ENCODE assay signal across 9 mouse cellular contexts in the genomic region with DNA sequence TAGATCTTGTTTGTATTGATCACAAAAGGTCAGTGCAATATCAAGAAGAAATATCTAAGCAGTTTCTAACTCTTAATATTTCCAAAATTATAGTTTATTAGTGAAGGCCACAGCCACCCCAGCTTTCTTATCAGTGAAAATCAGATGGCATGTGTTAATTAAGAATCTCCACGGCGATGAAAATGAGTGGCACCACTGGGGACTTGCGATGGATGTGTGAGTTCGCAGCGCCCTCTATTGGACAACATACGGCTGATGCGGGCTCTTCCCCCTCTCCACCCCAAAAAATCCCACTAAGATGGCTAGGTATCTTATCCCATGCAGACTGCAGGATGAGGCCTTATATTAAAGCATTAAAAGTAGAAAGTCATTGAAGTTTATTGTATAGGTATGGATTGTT. TPM values are rescaled to one million over a fixed set of nuclear protein-coding genes. Genes with fewer than 3 reads are reported as not detected.
A peak's percentile ranks its signal among the peaks of the same experiment; 100 is the strongest.
DNase-seq lines count a peak whose midpoint lies in the region; ATAC-seq lines count a peak whose summit lies in the region.
"Had no signal": no experiment of that assay in that cellular context is flagged by ENCODE, and none has a peak within 500 bp of the region (broad histone marks: within the 10 kb centered on the region; RNA-seq: fewer than 3 reads in every experiment).

No protein-coding gene starts in this region.

- WGBS in neural tube, embryonic 12.5 days: 4% methylated on average over 7 of the region's 7 CpGs

- 0 out of 2 replicates have a peak overlapping the region, but pooled peaks have one; percentile 33 for H3K4me2 ChIP-seq in neural tube, embryonic 12.5 days (replicated peaks)
- H3K4me2 ChIP-seq: liver, embryonic 15.5 days had no signal

- H3K27me3 ChIP-seq in neural tube, embryonic 12.5 days (replicated peaks): no peaks in the 10 kb centered on the region
- H3K27me3 ChIP-seq: liver, embryonic 15.5 days had no signal

- H3K36me3 ChIP-seq in neural tube, embryonic 12.5 days: no peaks in the 10 kb centered on the region
- H3K36me3 ChIP-seq: liver, embryonic 15.5 days had no signal

- no peaks in the 10 kb centered on the region for H3K9me3 ChIP-seq in neural tube, embryonic 12.5 days
- H3K9me3 ChIP-seq: liver, embryonic 15.5 days had no signal

- no peak overlapping the region for H3K9ac ChIP-seq in neural tube, embryonic 12.5 days
- H3K9ac ChIP-seq: liver, embryonic 15.5 days had no signal

- no peaks in the 10 kb centered on the region for H3K4me1 ChIP-seq in neural tube, embryonic 12.5 days
- H3K4me1 ChIP-seq: liver, embryonic 15.5 days had no signal

- H3K4me3 ChIP-seq in neural tube, embryonic 12.5 days: no peak overlapping the region
- H3K4me3 ChIP-seq: liver, embryonic 15.5 days had no signal

- no peak overlapping the region for H3K27ac ChIP-seq in neural tube, embryonic 12.5 days
- H3K27ac ChIP-seq: liver, embryonic 15.5 days had no signal

- peak; percentile 80 for ATAC-seq in granulocyte monocyte progenitor cell, adult 5-6 weeks (replicated peaks; ENCODE audit: poor library complexity, severe bottlenecking)
- peak; percentile 79 for ATAC-seq in neural tube, embryonic 12.5 days (ENCODE audit: low FRiP score, low read depth)
- no peak for ATAC-seq in inflammation-experienced regulatory T-cells, adult 6 months

- peak; percentile 2 to 12 for DNase-seq in adrenal gland, postnatal 36 days
- no peak for DNase-seq in adrenal gland, adult 18-20 months (ENCODE audit: low spot score in 2 of 2)
- peak; percentile 71 for DNase-seq in 416B (ENCODE audit: low read depth)
- DNase-seq in c-Kit-positive CD71-positive TER-119-negative erythroid progenitor cells, embryonic 14.5 days (ENCODE audit: low read depth): peak; percentile 19
- DNase-seq in layer of hippocampus, postnatal 14 days (ENCODE audit: low spot score in 2 of 2): peak; percentile 28 to 54

RNA-seq across cellular contexts. Expression of a gene that starts 49.9 kb away (rescaled TPM):
- total RNA-seq in adrenal gland, postnatal 36 days (2021): 1 to 10 TPM; 6.3 to 8.8 TPM
- total RNA-seq in adrenal gland, adult 18-20 months (2021): 1 to 10 TPM; 5.9 to 6.6 TPM
- total RNA-seq in granulocyte monocyte progenitor cell, adult 5-6 weeks (2014; fragmentation: Nextera tagmentation): 6.0 and 7.1 TPM in 2 replicates
- total RNA-seq in granulocyte monocyte progenitor cell, adult 5-6 weeks (2017): 5.3 and 10.3 TPM in 2 replicates
- total RNA-seq in layer of hippocampus, postnatal 14 days (2021): 1 to 10 TPM; 9.5 to 10.0 TPM
- polyA plus RNA-seq in neural tube, embryonic 12.5 days (2016; fragmentation: Nextera tagmentation; extraction: Ambion mirVana): 12.7 and 14.6 TPM in 2 replicates
- polyA plus RNA-seq in inflammation-experienced regulatory T-cells, adult 6 months (2017; shearing (Covaris generic)): 1 to 10 TPM; 2.2 to 4.3 (median 3.8) TPM

RNA-seq across cellular contexts. Expression of a gene that starts 51.0 kb away (rescaled TPM):
- total RNA-seq in adrenal gland, postnatal 36 days (2021): 10 to 100 TPM; 13.8 to 14.5 TPM
- total RNA-seq in adrenal gland, adult 18-20 months (2021): 10 to 100 TPM; 14.4 to 15.2 TPM
- total RNA-seq in granulocyte monocyte progenitor cell, adult 5-6 weeks (2014; fragmentation: Nextera tagmentation): 35.6 and 56.2 TPM in 2 replicates
- total RNA-seq in granulocyte monocyte progenitor cell, adult 5-6 weeks (2017): 38.4 and 41.8 TPM in 2 replicates
- total RNA-seq in layer of hippocampus, postnatal 14 days (2021): 1 to 10 TPM; 9.3 to 9.6 TPM
- polyA plus RNA-seq in neural tube, embryonic 12.5 days (2016; fragmentation: Nextera tagmentation; extraction: Ambion mirVana): 13.4 and 14.4 TPM in 2 replicates
- polyA plus RNA-seq in inflammation-experienced regulatory T-cells, adult 6 months (2017; shearing (Covaris generic)): 10 to 100 TPM; 37.1 to 54.3 (median 49.1) TPM

Comparison
In these comparisons a context has a peak if more than half of its experiments do, and no peak if none do; other contexts are left out.
1. DNase-seq: peak in adrenal gland, postnatal 36 days (2 of 2), 416B (single experiment), c-Kit-positive CD71-positive TER-119-negative erythroid progenitor cells, embryonic 14.5 days (single experiment) and layer of hippocampus, postnatal 14 days (2 of 2); none in adrenal gland, adult 18-20 months (0 of 2).